Mouse (Mus musculus): ENCODE results near the gene Bmper. TPM values are rescaled to one million over a fixed set of nuclear protein-coding genes. Genes with fewer than 3 reads are reported as not detected.

Bmper gene
- total and polyA plus RNA-seq, 2 experiments: 0.23 to 1.2 TPM

GRCm38 (mm10) chr9:23251001-23251400 is 28.1 kb downstream of the Bmper start:
- Histone ChIP-seq H3K27ac (replicated peaks; ENCODE audit: insufficient read depth, low read depth, low read length) (no peak overlapping the region), H3K4me3 (ENCODE audit: insufficient read depth, low read depth, low read length) (no peak overlapping the region)

GRCm38 (mm10) chr9:23253624-23254023 is 30.7 kb downstream of the Bmper start:
- no peak overlapping the region for H3K9ac ChIP-seq (ENCODE audit: low read depth, low read length)
- WGBS: 89% methylated on average over 6 of the region's 6 CpGs
- DNase-seq (ENCODE audit: extremely low read depth, low read depth, low spot score): no peak
- H3K4me1 ChIP-seq (ENCODE audit: control insufficient read depth, insufficient read depth, low read length): no peaks in the 10 kb centered on the region; the same call in 1 of the 2 replicates
- no peak overlapping the region for H3K27ac ChIP-seq (replicated peaks; ENCODE audit: insufficient read depth, low read depth, low read length)
- H3K79me2 ChIP-seq (ENCODE audit: control insufficient read depth, insufficient read depth, low read length): no peaks in the 10 kb centered on the region
- no peak overlapping the region for H3K4me3 ChIP-seq (ENCODE audit: insufficient read depth, low read depth, low read length)
- no peaks in the 10 kb centered on the region for H3K27me3 ChIP-seq (ENCODE audit: control insufficient read depth, insufficient read depth, low read length)
- no peaks in the 10 kb centered on the region for H3K36me3 ChIP-seq (ENCODE audit: control insufficient read depth, insufficient read depth, low read length)
- no peak for TF ChIP-seq CTCF (IDR thresholded peaks at IDR 0.05; ENCODE audit: low read depth, low read length)
- TF ChIP-seq POLR2A (IDR thresholded peaks at IDR 0.05; ENCODE audit: extremely low read depth, insufficient read depth, low read length): no peak

More at GRCm38 (mm10) chr9:23251001-23251400, 28.1 kb downstream of the Bmper start:
- Histone ChIP-seq H3K79me2 (ENCODE audit: control insufficient read depth, insufficient read depth, low read length) (no peaks in the 10 kb centered on the region), H3K36me3 (ENCODE audit: control insufficient read depth, insufficient read depth, low read length) (no peaks in the 10 kb centered on the region), H3K9ac (ENCODE audit: low read depth, low read length) (no peak overlapping the region), H3K27me3 (ENCODE audit: control insufficient read depth, insufficient read depth, low read length) (no peaks in the 10 kb centered on the region), H3K4me1 (ENCODE audit: control insufficient read depth, insufficient read depth, low read length) (no peaks in the 10 kb centered on the region; the same call in 1 of the 2 replicates)
- DNase-seq (ENCODE audit: extremely low read depth, low read depth, low spot score): no peak
- no peak for TF ChIP-seq POLR2A (IDR thresholded peaks at IDR 0.05; ENCODE audit: extremely low read depth, insufficient read depth, low read length)
- TF ChIP-seq CTCF (IDR thresholded peaks at IDR 0.05; ENCODE audit: low read depth, low read length): no peak
- WGBS: 83% methylated on average over 6 of the region's 6 CpGs

- H3K36me3 ChIP-seq (ENCODE audit: control insufficient read depth, insufficient read depth, low read length): no peaks in the 10 kb centered on the region
- 49% methylated on average over 37 of the region's 37 CpGs for WGBS
- no peaks in the 10 kb centered on the region for H3K27me3 ChIP-seq (ENCODE audit: control insufficient read depth, insufficient read depth, low read length)
- DNase-seq (ENCODE audit: extremely low read depth, low read depth, low spot score): no peak
- no peaks in the 10 kb centered on the region; the same call in 1 of the 2 replicates for H3K4me1 ChIP-seq (ENCODE audit: control insufficient read depth, insufficient read depth, low read length)
- H3K27ac ChIP-seq (replicated peaks; ENCODE audit: insufficient read depth, low read depth, low read length): no peak overlapping the region
- no peak overlapping the region for H3K4me3 ChIP-seq (ENCODE audit: insufficient read depth, low read depth, low read length)
- H3K79me2 ChIP-seq (ENCODE audit: control insufficient read depth, insufficient read depth, low read length): no peaks in the 10 kb centered on the region
- no peak overlapping the region for H3K9ac ChIP-seq (ENCODE audit: low read depth, low read length)
- no peak for TF ChIP-seq POLR2A (IDR thresholded peaks at IDR 0.05; ENCODE audit: extremely low read depth, insufficient read depth, low read length)
- no peak for TF ChIP-seq CTCF (IDR thresholded peaks at IDR 0.05; ENCODE audit: low read depth, low read length)
Measured at GRCm38 (mm10) chr9:23254237-23255214, 31.6 kb downstream of the Bmper start.

- H3K79me2 ChIP-seq (ENCODE audit: control insufficient read depth, insufficient read depth, low read length): no peaks in the 10 kb centered on the region
- no peaks in the 10 kb centered on the region for H3K36me3 ChIP-seq (ENCODE audit: control insufficient read depth, insufficient read depth, low read length)
- no peaks in the 10 kb centered on the region; the same call in 1 of the 2 replicates for H3K4me1 ChIP-seq (ENCODE audit: control insufficient read depth, insufficient read depth, low read length)
- no peak overlapping the region for H3K9ac ChIP-seq (ENCODE audit: low read depth, low read length)
- H3K4me3 ChIP-seq (ENCODE audit: insufficient read depth, low read depth, low read length): no peak overlapping the region
- H3K27me3 ChIP-seq (ENCODE audit: control insufficient read depth, insufficient read depth, low read length): no peaks in the 10 kb centered on the region
- WGBS: 66% methylated on average over 2 of the region's 2 CpGs
- peak; percentile 29 for DNase-seq (ENCODE audit: extremely low read depth, low read depth, low spot score)
- H3K27ac ChIP-seq (replicated peaks; ENCODE audit: insufficient read depth, low read depth, low read length): no peak overlapping the region
- no peak for TF ChIP-seq CTCF (IDR thresholded peaks at IDR 0.05; ENCODE audit: low read depth, low read length)
Measured at GRCm38 (mm10) chr9:23255841-23256240, 33.0 kb downstream of the Bmper start.

- no peaks in the 10 kb centered on the region; the same call in 1 of the 2 replicates for H3K4me1 ChIP-seq (ENCODE audit: control insufficient read depth, insufficient read depth, low read length)
- TF ChIP-seq POLR2A (IDR thresholded peaks at IDR 0.05; ENCODE audit: extremely low read depth, insufficient read depth, low read length) (no peak), CTCF (IDR thresholded peaks at IDR 0.05; ENCODE audit: low read depth, low read length) (no peak)
- DNase-seq (ENCODE audit: extremely low read depth, low read depth, low spot score): no peak
- H3K4me3 ChIP-seq (ENCODE audit: insufficient read depth, low read depth, low read length): no peak overlapping the region
- no peak overlapping the region for H3K27ac ChIP-seq (replicated peaks; ENCODE audit: insufficient read depth, low read depth, low read length)
- no peaks in the 10 kb centered on the region for H3K27me3 ChIP-seq (ENCODE audit: control insufficient read depth, insufficient read depth, low read length)
- H3K79me2 ChIP-seq (ENCODE audit: control insufficient read depth, insufficient read depth, low read length): no peaks in the 10 kb centered on the region
- H3K36me3 ChIP-seq (ENCODE audit: control insufficient read depth, insufficient read depth, low read length): no peaks in the 10 kb centered on the region
- H3K9ac ChIP-seq (ENCODE audit: low read depth, low read length): no peak overlapping the region
- 90% methylated on average over 2 of the region's 2 CpGs for WGBS
Measured at GRCm38 (mm10) chr9:23256576-23256975, 33.7 kb downstream of the Bmper start.

GRCm38 (mm10) chr9:23261834-23262233 is 39.0 kb downstream of the Bmper start:
- no peaks in the 10 kb centered on the region; the same call in 1 of the 2 replicates for H3K4me1 ChIP-seq (ENCODE audit: control insufficient read depth, insufficient read depth, low read length)
- DNase-seq (ENCODE audit: extremely low read depth, low read depth, low spot score): no peak
- H3K27ac ChIP-seq (replicated peaks; ENCODE audit: insufficient read depth, low read depth, low read length): no peak overlapping the region
- H3K9ac ChIP-seq (ENCODE audit: low read depth, low read length): no peak overlapping the region
- no peaks in the 10 kb centered on the region for H3K79me2 ChIP-seq (ENCODE audit: control insufficient read depth, insufficient read depth, low read length)
- no peak overlapping the region for H3K4me3 ChIP-seq (ENCODE audit: insufficient read depth, low read depth, low read length)
- TF ChIP-seq POLR2A (IDR thresholded peaks at IDR 0.05; ENCODE audit: extremely low read depth, insufficient read depth, low read length): no peak
- no peak for TF ChIP-seq CTCF (IDR thresholded peaks at IDR 0.05; ENCODE audit: low read depth, low read length)
- WGBS: 94% methylated on average over 3 of the region's 3 CpGs
- H3K27me3 ChIP-seq (ENCODE audit: control insufficient read depth, insufficient read depth, low read length): 0 out of 2 replicates have a peak, but pooled peaks cover 3% of the 10 kb centered on the region
- H3K36me3 ChIP-seq (ENCODE audit: control insufficient read depth, insufficient read depth, low read length): no peaks in the 10 kb centered on the region

All from liver, adult 2 months (tissue).